Mouse (Mus musculus) ES-Bruce4 (cell line): ENCODE measurements at regions not wholly inside any gene's neighbourhood (a gene's known extent, or its start where the extent isn't known, plus 50 kb on each side); places are given as distances from the start of the nearest gene placed in this dataset.

ENCODE experiments used
- H3K27ac ChIP-seq: 2 replicates; pipeline ENCODE4 v1.5.1; 2012; ENCODE audit warnings: low read length, inconsistent platforms; ENCODE audit not compliant: insufficient read depth
- H3K27me3 ChIP-seq: 2 replicates; pipeline ENCODE4 v1.6.1; 2012; ENCODE audit warnings: mild to moderate bottlenecking, low read length, inconsistent platforms; ENCODE audit not compliant: control insufficient read depth, poor library complexity, insufficient read depth, severe bottlenecking
- H3K36me3 ChIP-seq: 2 replicates; pipeline ENCODE4 v1.6.1; 2012; ENCODE audit warnings: inconsistent platforms, mild to moderate bottlenecking, low read length, moderate library complexity; ENCODE audit not compliant: control insufficient read depth, poor library complexity, insufficient read depth, severe bottlenecking
- H3K4me1 ChIP-seq: one replicate; pipeline ENCODE4 v1.8.1; 2011; ENCODE audit warnings: low read length; ENCODE audit not compliant: control insufficient read depth, insufficient read depth
- H3K4me3 ChIP-seq: 2 replicates; pipeline ENCODE4 v1.5.1; 2011; ENCODE audit warnings: low read depth, mild to moderate bottlenecking, low read length
- H3K9ac ChIP-seq: 2 replicates; pipeline ENCODE4 v1.6.1; 2012; ENCODE audit warnings: low read depth, mild to moderate bottlenecking, inconsistent platforms; ENCODE audit not compliant: poor library complexity, severe bottlenecking
- H3K9me3 ChIP-seq: replicated peaks from 2 replicates; pipeline ENCODE4 v1.6.1; 2012; ENCODE audit warnings: mild to moderate bottlenecking, low read length, inconsistent platforms; ENCODE audit not compliant: control insufficient read depth, poor library complexity, insufficient read depth, severe bottlenecking
- CTCF ChIP-seq: IDR thresholded peaks from one replicate; pipeline ENCODE4 v1.8.1; 2011; ENCODE audit warnings: low read depth, low read length
- EP300 ChIP-seq: IDR thresholded peaks from 2 replicates; pipeline ENCODE4 v1.6.1; 2011; ENCODE audit warnings: low read depth, low read length; ENCODE audit not compliant: insufficient read depth
- POLR2A ChIP-seq: IDR thresholded peaks from one replicate; pipeline ENCODE4 v1.8.1; 2011; ENCODE audit warnings: low read length; ENCODE audit not compliant: insufficient read depth

DNA sequence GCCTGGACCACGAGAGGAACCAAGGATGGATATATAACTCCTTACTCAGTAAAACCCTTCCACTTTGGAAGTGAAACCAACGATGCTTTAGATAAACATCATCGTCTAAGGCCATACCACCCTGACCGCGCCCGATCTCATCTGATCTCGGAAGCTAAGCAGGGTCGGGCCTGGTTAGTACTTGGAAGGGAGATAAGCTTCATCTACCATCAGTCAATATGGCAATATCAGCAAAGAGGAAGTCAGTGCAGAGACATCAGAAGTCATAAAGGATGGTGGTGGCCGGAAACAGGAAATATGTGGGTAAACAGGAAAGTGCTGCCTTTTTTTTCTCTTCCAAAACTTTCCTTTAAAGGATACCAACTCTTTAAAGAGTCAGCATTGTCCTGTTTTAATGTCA lies 61.8 kb upstream of the Mast4 start:
- H3K4me1 ChIP-seq, result peaks cover 1% of the 10 kb centered on the region
- TF ChIP-seq POLR2A (no peak), CTCF (no peak), EP300 (no peak)

DNA sequence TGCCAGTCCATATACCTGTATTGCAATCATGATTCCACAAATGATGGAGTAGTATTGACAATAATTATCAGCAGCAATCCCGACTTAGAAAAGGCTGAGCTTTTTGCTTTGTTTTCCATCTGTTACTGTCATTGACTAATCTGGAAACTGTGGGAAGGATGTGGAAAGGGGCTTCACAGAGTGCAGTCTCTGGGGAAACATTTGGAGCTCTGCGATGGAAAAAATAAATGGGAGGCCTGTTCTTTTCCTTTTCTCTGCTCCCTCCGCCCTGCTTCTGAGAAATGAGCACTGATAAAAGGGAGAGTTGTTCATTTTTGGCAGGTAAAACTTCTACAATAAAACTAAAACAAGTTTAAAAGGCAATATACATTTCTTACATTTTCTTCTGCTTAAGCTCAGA lies 58.3 kb upstream of the Mast4 start:
- H3K9ac ChIP-seq, result no peak overlapping the region
- no peaks in the 10 kb centered on the region for H3K9me3 ChIP-seq
- no peaks in the 10 kb centered on the region for H3K36me3 ChIP-seq
- no peaks in the 10 kb centered on the region for H3K4me1 ChIP-seq
- TF ChIP-seq CTCF (no peak), EP300 (no peak), POLR2A (no peak)
- H3K27ac ChIP-seq, result no peak overlapping the region
- H3K4me3 ChIP-seq, result no peak overlapping the region
- H3K27me3 ChIP-seq, result no peaks in the 10 kb centered on the region

More for the DNA sequence above, 61.8 kb upstream of the Mast4 start:
- Histone ChIP-seq H3K27me3 (no peaks in the 10 kb centered on the region), H3K36me3 (no peaks in the 10 kb centered on the region), H3K4me3 (no peak overlapping the region), H3K27ac (no peak overlapping the region), H3K9ac (no peak overlapping the region), H3K9me3 (peaks cover 6% of the 10 kb centered on the region; the same call in 1 of the 2 replicates)

- TF ChIP-seq EP300 (no peak), CTCF (no peak), POLR2A (no peak)
- H3K27me3 ChIP-seq, result no peaks in the 10 kb centered on the region
- H3K27ac ChIP-seq, result no peak overlapping the region
- no peaks in the 10 kb centered on the region for H3K9me3 ChIP-seq
- H3K4me3 ChIP-seq, result no peak overlapping the region
- H3K4me1 ChIP-seq, result no peaks in the 10 kb centered on the region
- H3K9ac ChIP-seq, result no peak overlapping the region
- no peaks in the 10 kb centered on the region for H3K36me3 ChIP-seq
Measured at GRCm38 (mm10) chr13:103391396-103391795, 57.1 kb upstream of the Mast4 start.

DNA sequence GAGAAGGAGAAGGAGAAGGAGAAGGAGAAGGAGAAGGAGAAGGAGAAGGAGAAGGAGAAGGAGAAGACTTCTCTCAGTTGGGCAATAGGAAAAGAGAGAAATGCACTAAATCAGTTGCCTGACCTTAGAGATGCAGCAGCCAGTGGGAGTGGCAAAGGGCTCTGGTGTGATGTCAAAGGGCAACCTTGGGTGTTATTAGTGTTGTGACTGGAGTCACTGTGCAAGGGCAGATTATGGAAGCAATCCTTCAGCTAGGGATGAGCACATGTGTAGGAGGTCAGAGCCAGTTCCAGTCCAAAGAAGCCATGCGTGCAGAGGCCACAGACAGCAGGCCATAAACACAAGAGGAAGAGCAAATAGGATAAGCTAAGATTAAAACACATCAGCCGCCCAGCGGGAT lies 56.7 kb upstream of the Mast4 start:
- Histone ChIP-seq H3K9me3 (no peaks in the 10 kb centered on the region), H3K27me3 (no peaks in the 10 kb centered on the region), H3K9ac (no peak overlapping the region), H3K36me3 (no peaks in the 10 kb centered on the region), H3K27ac (no peak overlapping the region), H3K4me1 (no peaks in the 10 kb centered on the region), H3K4me3 (no peak overlapping the region)
- TF ChIP-seq EP300, result no peak
- no peak for TF ChIP-seq POLR2A
- TF ChIP-seq CTCF, result no peak

GRCm38 (mm10) chr13:103386948-103387347 lies 52.7 kb upstream of the Mast4 start:
- no peaks in the 10 kb centered on the region for H3K4me1 ChIP-seq
- no peaks in the 10 kb centered on the region for H3K27me3 ChIP-seq
- no peaks in the 10 kb centered on the region for H3K9me3 ChIP-seq
- H3K27ac ChIP-seq, result no peak overlapping the region
- no peak for TF ChIP-seq CTCF
- TF ChIP-seq EP300, result no peak
- TF ChIP-seq POLR2A, result no peak
- no peaks in the 10 kb centered on the region for H3K36me3 ChIP-seq
- H3K9ac ChIP-seq, result no peak overlapping the region
- H3K4me3 ChIP-seq, result no peak overlapping the region
